Mouse (Mus musculus): ENCODE measurements at regions not wholly inside any gene's neighbourhood (a gene's known extent, or its start where the extent isn't known, plus 50 kb on each side); places are given as distances from the start of the nearest gene placed in this dataset.

- no peak for TF ChIP-seq CTCF (IDR thresholded peaks at IDR 0.05; ENCODE audit: extremely low read depth, insufficient read depth, insufficient read length, insufficient replicate concordance)
- TF ChIP-seq POLR2A (IDR thresholded peaks at IDR 0.05; ENCODE audit: low read depth, low read length): no peak
Observed at GRCm38 (mm10) chr13:101202565-101203313, 369.5 kb upstream of the Slc30a5 start.

Measured in spleen, adult 2 months (tissue).